Mouse (Mus musculus): Measurements from ENCODE around the gene Hmmr. TPM values are rescaled to one million over a fixed set of nuclear protein-coding genes. Genes with fewer than 3 reads are reported as not detected.
A peak's percentile ranks its signal among the peaks of the same experiment; 100 is the strongest.

Hmmr gene
- polyA plus RNA-seq (2014; fragmentation: Nextera tagmentation; extraction: Ambion mirVana): 47.3 and 56.8 TPM in 2 replicates

GRCm38 (mm10) chr11:40733339-40734174 lies at the start of gene Hmmr, which contains the start of gene Nudcd2:
Gene Hmmr (minus strand): TSS chr11:40733422.
Gene Nudcd2 (plus strand): TSS chr11:40733667.
- ATAC-seq (ENCODE audit: insufficient number of reproducible peaks, insufficient read depth, low FRiP score, low read depth): peak; percentile 98
- Histone ChIP-seq H3K36me3 (ENCODE audit: control insufficient read depth, insufficient read depth, low read length) (peaks cover 33% of the 10 kb centered on the region), H3K4me3 (ENCODE audit: control insufficient read depth in 1 of 2, insufficient read depth in 1 of 2, low read depth in 1 of 2, low read length in 2 of 2) (peak within 1 kb of the TSS; percentile 82 to 86), H3K4me1 (ENCODE audit: control insufficient read depth in 2 of 2, insufficient read depth in 2 of 2, low read length in 2 of 2) (peaks cover 5 to 27% of the 10 kb centered on the region in 2 experiments; a peak in 3 of 4 replicates), H3K27me3 (ENCODE audit: control insufficient read depth, insufficient read depth, low read length) (no peaks in the 10 kb centered on the region), H3K9me3 (ENCODE audit: control insufficient read depth, low read length) (no peaks in the 10 kb centered on the region), H3K4me2 (ENCODE audit: low read length) (peak within 1 kb of the TSS; percentile 91), H3K9ac (ENCODE audit: low read length) (peak within 1 kb of the TSS; percentile 92), H3K27ac (replicated peaks in 1 of 2; ENCODE audit: control insufficient read depth in 1 of 2, insufficient read depth in 1 of 2, low read depth in 2 of 2, low read length in 2 of 2) (peak within 1 kb of the TSS; percentile 81 to 85)
- WGBS: under 1% methylated on average over 52 of the region's 52 CpGs

- Histone ChIP-seq H3K27me3 (ENCODE audit: control insufficient read depth, insufficient read depth, low read length) (no peaks in the 10 kb centered on the region), H3K9ac (ENCODE audit: low read length) (no peak overlapping the region), H3K4me2 (ENCODE audit: low read length) (no peak overlapping the region), H3K27ac (replicated peaks in 1 of 2; ENCODE audit: control insufficient read depth in 1 of 2, insufficient read depth in 1 of 2, low read depth in 2 of 2, low read length in 2 of 2) (no peak overlapping the region), H3K9me3 (ENCODE audit: control insufficient read depth, low read length) (no peaks in the 10 kb centered on the region), H3K4me3 (ENCODE audit: control insufficient read depth in 1 of 2, insufficient read depth in 1 of 2, low read depth in 1 of 2, low read length in 2 of 2) (no peak overlapping the region), H3K36me3 (ENCODE audit: control insufficient read depth, insufficient read depth, low read length) (no peaks in the 10 kb centered on the region), H3K4me1 (ENCODE audit: control insufficient read depth in 2 of 2, insufficient read depth in 2 of 2, low read length in 2 of 2) (no peaks in the 10 kb centered on the region)
- ATAC-seq (ENCODE audit: insufficient number of reproducible peaks, insufficient read depth, low FRiP score, low read depth): no peak
- WGBS: 83% methylated on average over 2 of the region's 2 CpGs
These were observed 48.6 kb upstream of the Hmmr start for GRCm38 (mm10) chr11:40781857-40782256.

- H3K9me3 ChIP-seq (ENCODE audit: control insufficient read depth, low read length): no peaks in the 10 kb centered on the region
- H3K36me3 ChIP-seq (ENCODE audit: control insufficient read depth, insufficient read depth, low read length): no peaks in the 10 kb centered on the region
- H3K9ac ChIP-seq (ENCODE audit: low read length): peak overlapping the region; percentile 8; the same call in 1 of the 2 replicates
- no peak for ATAC-seq (ENCODE audit: insufficient number of reproducible peaks, insufficient read depth, low FRiP score, low read depth)
- H3K4me3 ChIP-seq (ENCODE audit: control insufficient read depth in 1 of 2, insufficient read depth in 1 of 2, low read depth in 1 of 2, low read length in 2 of 2): no peak overlapping the region
- H3K4me2 ChIP-seq (ENCODE audit: low read length): peak overlapping the region; percentile 31
- 40% methylated on average over 12 of the region's 12 CpGs for whole genome bisulfite sequencing
- H3K27me3 ChIP-seq (ENCODE audit: control insufficient read depth, insufficient read depth, low read length): no peaks in the 10 kb centered on the region
- H3K27ac ChIP-seq (replicated peaks in 1 of 2; ENCODE audit: control insufficient read depth in 1 of 2, insufficient read depth in 1 of 2, low read depth in 2 of 2, low read length in 2 of 2): no peak overlapping the region
- H3K4me1 ChIP-seq (ENCODE audit: control insufficient read depth in 2 of 2, insufficient read depth in 2 of 2, low read length in 2 of 2): no peaks in the 10 kb centered on the region
These were observed 42.4 kb upstream of the Hmmr start for GRCm38 (mm10) chr11:40775315-40776269.

GRCm38 (mm10) chr11:40764690-40765089 lies 31.5 kb upstream of the Hmmr start:
- H3K27me3 ChIP-seq (ENCODE audit: control insufficient read depth, insufficient read depth, low read length): no peaks in the 10 kb centered on the region
- no peaks in the 10 kb centered on the region for H3K4me1 ChIP-seq (ENCODE audit: control insufficient read depth in 2 of 2, insufficient read depth in 2 of 2, low read length in 2 of 2)
- no peak overlapping the region for H3K4me2 ChIP-seq (ENCODE audit: low read length)
- WGBS: 73% methylated on average over 4 of the region's 4 CpGs
- H3K4me3 ChIP-seq (ENCODE audit: control insufficient read depth in 1 of 2, insufficient read depth in 1 of 2, low read depth in 1 of 2, low read length in 2 of 2): no peak overlapping the region
- H3K9ac ChIP-seq (ENCODE audit: low read length): no peak overlapping the region
- H3K36me3 ChIP-seq (ENCODE audit: control insufficient read depth, insufficient read depth, low read length): no peaks in the 10 kb centered on the region
- no peaks in the 10 kb centered on the region for H3K9me3 ChIP-seq (ENCODE audit: control insufficient read depth, low read length)
- no peak for ATAC-seq (ENCODE audit: insufficient number of reproducible peaks, insufficient read depth, low FRiP score, low read depth)
- H3K27ac ChIP-seq (replicated peaks in 1 of 2; ENCODE audit: control insufficient read depth in 1 of 2, insufficient read depth in 1 of 2, low read depth in 2 of 2, low read length in 2 of 2): no peak overlapping the region

GRCm38 (mm10) chr11:40763395-40763794 lies 30.2 kb upstream of the Hmmr start:
- no peak overlapping the region for H3K9ac ChIP-seq (ENCODE audit: low read length)
- no peak overlapping the region for H3K4me3 ChIP-seq (ENCODE audit: control insufficient read depth in 1 of 2, insufficient read depth in 1 of 2, low read depth in 1 of 2, low read length in 2 of 2)
- H3K4me2 ChIP-seq (ENCODE audit: low read length): no peak overlapping the region
- ATAC-seq (ENCODE audit: insufficient number of reproducible peaks, insufficient read depth, low FRiP score, low read depth): no peak
- H3K27me3 ChIP-seq (ENCODE audit: control insufficient read depth, insufficient read depth, low read length): no peaks in the 10 kb centered on the region
- no peaks in the 10 kb centered on the region for H3K36me3 ChIP-seq (ENCODE audit: control insufficient read depth, insufficient read depth, low read length)
- no peaks in the 10 kb centered on the region for H3K9me3 ChIP-seq (ENCODE audit: control insufficient read depth, low read length)
- no peak overlapping the region for H3K27ac ChIP-seq (replicated peaks in 1 of 2; ENCODE audit: control insufficient read depth in 1 of 2, insufficient read depth in 1 of 2, low read depth in 2 of 2, low read length in 2 of 2)
- WGBS: 27% methylated on average over 2 of the region's 2 CpGs
- H3K4me1 ChIP-seq (ENCODE audit: control insufficient read depth in 2 of 2, insufficient read depth in 2 of 2, low read length in 2 of 2): no peaks in the 10 kb centered on the region

GRCm38 (mm10) chr11:40759896-40760295 lies 26.7 kb upstream of the Hmmr start:
- Histone ChIP-seq H3K4me1 (ENCODE audit: control insufficient read depth in 2 of 2, insufficient read depth in 2 of 2, low read length in 2 of 2) (no peaks in the 10 kb centered on the region), H3K9me3 (ENCODE audit: control insufficient read depth, low read length) (no peaks in the 10 kb centered on the region), H3K4me3 (ENCODE audit: control insufficient read depth in 1 of 2, insufficient read depth in 1 of 2, low read depth in 1 of 2, low read length in 2 of 2) (no peak overlapping the region), H3K9ac (ENCODE audit: low read length) (no peak overlapping the region), H3K27ac (replicated peaks in 1 of 2; ENCODE audit: control insufficient read depth in 1 of 2, insufficient read depth in 1 of 2, low read depth in 2 of 2, low read length in 2 of 2) (no peak overlapping the region), H3K4me2 (ENCODE audit: low read length) (no peak overlapping the region), H3K27me3 (ENCODE audit: control insufficient read depth, insufficient read depth, low read length) (no peaks in the 10 kb centered on the region), H3K36me3 (ENCODE audit: control insufficient read depth, insufficient read depth, low read length) (no peaks in the 10 kb centered on the region)
- ATAC-seq (ENCODE audit: insufficient number of reproducible peaks, insufficient read depth, low FRiP score, low read depth): no peak
- WGBS: 73% methylated on average over 8 of the region's 8 CpGs

GRCm38 (mm10) chr11:40755968-40756367 lies 22.7 kb upstream of the Hmmr start:
- 89% methylated on average over 8 of the region's 8 CpGs for WGBS
- Histone ChIP-seq H3K27ac (replicated peaks in 1 of 2; ENCODE audit: control insufficient read depth in 1 of 2, insufficient read depth in 1 of 2, low read depth in 2 of 2, low read length in 2 of 2) (no peak overlapping the region; a peak in 1 of 4 replicates), H3K9me3 (ENCODE audit: control insufficient read depth, low read length) (no peaks in the 10 kb centered on the region), H3K4me1 (ENCODE audit: control insufficient read depth in 2 of 2, insufficient read depth in 2 of 2, low read length in 2 of 2) (peaks cover 0 to 17% of the 10 kb centered on the region in 2 experiments; a peak in 3 of 4 replicates), H3K9ac (ENCODE audit: low read length) (0 out of 2 replicates have a peak overlapping the region, but pooled peaks have one; percentile 57), H3K4me2 (ENCODE audit: low read length) (peak overlapping the region; percentile 81; the same call in 1 of the 2 replicates), H3K4me3 (ENCODE audit: control insufficient read depth in 1 of 2, insufficient read depth in 1 of 2, low read depth in 1 of 2, low read length in 2 of 2) (no peak overlapping the region; a peak in 1 of 4 replicates), H3K36me3 (ENCODE audit: control insufficient read depth, insufficient read depth, low read length) (peaks cover 22% of the 10 kb centered on the region), H3K27me3 (ENCODE audit: control insufficient read depth, insufficient read depth, low read length) (no peaks in the 10 kb centered on the region)
- no peak for ATAC-seq (ENCODE audit: insufficient number of reproducible peaks, insufficient read depth, low FRiP score, low read depth)

All from heart, embryonic 14.5 days (tissue).